Mouse (Mus musculus): ENCODE measurements around the gene Tspan7.

Gene Tspan7

GRCm38 (mm10) chrX:10484872-10485569 is at the start of gene Tspan7:
TSS of gene Tspan7 (plus strand) at chrX:10485158.
- no peak for DNase-seq (ENCODE audit: extremely low read depth, insufficient read length, low spot score)

DNA sequence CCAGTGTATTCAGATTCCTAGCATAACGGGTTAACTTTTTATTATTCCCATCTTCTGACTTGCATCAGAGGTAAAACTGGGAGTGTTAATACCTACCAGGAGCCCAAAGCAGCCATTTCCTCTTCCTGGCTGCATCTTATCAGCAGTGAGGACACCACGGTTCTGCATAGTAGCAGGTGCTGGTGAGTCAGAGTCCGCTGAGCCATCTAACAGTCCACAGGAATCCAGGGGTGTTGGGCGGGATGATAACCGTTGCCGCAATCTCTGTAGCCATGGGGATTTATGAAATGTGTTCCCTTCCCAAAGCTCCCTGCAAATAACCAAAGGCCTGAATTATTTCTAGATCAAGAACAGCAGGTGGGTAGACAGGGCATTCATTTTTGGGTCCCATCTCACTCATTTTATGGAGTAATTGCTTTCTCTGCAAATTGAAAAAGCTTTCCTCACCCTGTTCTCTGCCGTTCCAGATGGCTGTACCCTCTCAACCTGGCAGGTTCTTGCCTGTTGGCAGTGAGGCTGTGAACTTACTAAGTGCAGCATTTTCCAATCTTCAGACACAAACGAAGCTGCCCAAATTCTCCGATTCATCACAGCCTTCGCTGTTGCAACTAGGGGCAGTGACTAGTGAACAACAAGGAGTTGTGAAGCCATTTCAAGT is 35.5 kb upstream of the Tspan7 start:
- DNase-seq (ENCODE audit: extremely low read depth, insufficient read length, low spot score) = no peak

GRCm38 (mm10) chrX:10450143-10451060 is 34.6 kb upstream of the Tspan7 start:
- no peak for DNase-seq (ENCODE audit: extremely low read depth, insufficient read length, low spot score)

DNA sequence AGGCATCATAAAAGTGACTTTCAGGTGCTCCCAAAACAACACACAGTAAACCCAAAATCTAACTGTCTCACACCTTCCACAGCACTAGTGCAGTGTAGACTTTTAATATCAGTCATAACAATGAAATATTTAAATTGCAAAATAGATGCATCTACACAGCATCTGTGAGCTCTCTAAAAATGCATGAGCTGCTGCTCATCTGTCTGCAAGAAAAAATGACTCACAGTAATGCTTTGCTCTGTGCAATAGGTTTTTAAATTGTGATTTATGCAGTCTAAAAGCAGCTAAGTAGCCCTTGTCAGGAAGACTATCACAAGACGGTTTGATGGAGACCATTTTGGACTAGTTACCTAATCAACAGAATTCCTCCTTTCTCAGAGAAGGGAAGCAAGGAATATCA is 31.2 kb upstream of the Tspan7 start:
- no peak for DNase-seq (ENCODE audit: extremely low read depth, insufficient read length, low spot score)

GRCm38 (mm10) chrX:10457256-10457655 is 27.7 kb upstream of the Tspan7 start:
- DNase-seq (ENCODE audit: extremely low read depth, insufficient read length, low spot score) = no peak

DNA sequence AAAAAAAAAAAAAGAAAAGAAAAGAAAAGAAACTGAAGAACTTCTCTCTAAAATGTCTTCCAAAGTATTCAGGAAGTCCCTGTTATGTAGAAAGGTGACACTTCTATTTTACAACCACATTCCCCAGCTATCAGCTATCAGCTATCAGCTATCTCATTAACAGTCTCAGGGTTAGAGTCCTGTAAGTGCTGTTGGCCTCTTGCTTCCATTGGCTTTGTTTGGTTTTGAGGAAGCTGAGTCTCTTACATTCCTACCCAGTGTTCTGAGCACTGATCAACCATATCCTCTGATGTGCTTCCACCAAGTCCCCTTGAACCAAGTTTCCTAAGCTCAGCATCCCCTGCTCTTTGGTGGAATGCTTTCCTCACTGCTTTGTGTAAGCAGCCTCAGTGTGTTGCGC is 7.9 kb upstream of the Tspan7 start:
- DNase-seq (ENCODE audit: extremely low read depth, insufficient read length, low spot score) = no peak

DNA sequence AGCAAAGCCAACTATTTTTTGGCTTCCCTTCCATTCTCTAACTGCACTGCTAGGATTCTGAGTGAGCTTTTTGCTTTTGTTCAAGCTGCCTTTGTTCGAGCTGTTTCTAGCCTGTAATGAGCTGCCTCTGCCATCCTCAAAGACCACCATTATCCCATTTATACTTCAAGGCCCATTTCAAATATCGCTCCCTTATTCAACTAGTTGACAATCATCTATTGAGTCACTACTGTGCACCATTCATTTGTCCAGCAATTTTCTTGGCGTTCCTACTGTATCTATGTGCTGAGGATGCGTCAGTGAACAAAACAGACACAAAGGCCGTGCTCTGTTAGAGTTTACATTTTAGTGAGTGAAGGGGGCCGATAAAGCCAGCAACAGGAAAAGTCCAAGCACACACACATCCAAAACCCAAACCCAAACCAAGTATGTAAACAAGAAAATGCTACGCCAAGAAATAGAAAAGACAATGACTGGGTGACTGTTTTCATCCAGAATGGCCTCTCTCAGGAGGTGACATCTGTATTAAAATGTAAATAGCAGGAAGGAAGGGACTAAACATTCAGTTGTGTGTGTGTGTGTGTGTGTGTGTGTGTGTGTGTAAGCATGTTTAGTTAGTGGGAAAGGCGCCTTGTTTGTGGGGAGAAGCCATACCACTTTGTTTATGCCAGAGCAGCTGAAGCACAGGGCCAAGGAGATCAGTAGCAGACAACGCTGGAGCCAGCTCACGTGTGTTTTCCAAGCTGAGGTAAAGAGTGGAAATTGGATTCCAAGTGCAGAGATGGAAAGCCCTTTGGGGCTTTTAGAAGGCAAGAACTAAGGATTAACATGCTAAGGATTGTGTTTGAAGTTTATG is 5.7 kb upstream of the Tspan7 start:
- DNase-seq (ENCODE audit: extremely low read depth, insufficient read length, low spot score) = no peak

DNA sequence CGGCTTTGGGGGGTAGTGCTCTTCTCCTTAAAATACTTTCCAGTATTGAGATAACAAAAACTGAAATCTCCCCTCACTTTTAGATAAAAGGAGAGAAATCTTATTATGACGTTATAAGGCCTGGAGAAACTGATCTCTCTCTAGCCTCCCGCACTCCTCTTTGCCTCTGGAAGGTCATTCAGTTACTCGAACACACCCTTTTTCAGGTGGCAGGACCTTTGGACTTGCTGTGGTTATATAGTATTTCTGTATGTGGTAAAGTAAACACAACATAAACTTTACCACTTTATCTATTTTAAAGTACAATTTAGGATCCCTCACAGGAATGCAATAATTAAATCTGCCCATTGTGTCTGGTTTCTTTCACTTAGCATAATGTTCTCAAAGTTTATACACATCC is 5.0 kb upstream of the Tspan7 start:
- DNase-seq (ENCODE audit: extremely low read depth, insufficient read length, low spot score) = no peak

DNA sequence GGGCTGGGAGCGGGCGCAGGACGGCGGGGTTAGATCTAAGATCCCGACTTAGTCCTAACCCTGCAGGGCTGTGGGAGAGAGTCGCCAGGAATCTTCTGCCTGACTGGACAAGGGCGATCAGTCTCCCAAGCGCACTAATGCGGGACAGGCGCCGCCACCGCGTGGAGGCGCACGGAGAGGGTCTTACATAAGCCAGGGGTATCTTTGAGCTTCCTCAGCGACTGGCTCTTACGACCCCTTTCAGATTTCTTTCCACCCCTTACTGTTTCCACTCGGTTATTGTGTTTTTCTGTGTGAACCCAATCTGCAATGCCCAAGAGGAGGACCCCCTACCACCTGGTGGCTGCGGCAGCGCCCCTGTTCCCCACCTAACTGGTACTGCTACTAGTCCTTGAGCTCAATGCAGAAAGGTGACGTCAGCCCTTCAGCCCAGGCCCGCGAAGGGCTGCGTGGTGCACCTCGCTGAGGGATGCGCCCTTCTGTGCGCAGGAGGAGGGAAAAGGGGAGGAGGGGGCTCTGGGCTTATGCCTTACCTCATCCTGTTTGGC is 780 bp downstream of the Tspan7 start:
- DNase-seq (ENCODE audit: extremely low read depth, insufficient read length, low spot score) = no peak

DNA sequence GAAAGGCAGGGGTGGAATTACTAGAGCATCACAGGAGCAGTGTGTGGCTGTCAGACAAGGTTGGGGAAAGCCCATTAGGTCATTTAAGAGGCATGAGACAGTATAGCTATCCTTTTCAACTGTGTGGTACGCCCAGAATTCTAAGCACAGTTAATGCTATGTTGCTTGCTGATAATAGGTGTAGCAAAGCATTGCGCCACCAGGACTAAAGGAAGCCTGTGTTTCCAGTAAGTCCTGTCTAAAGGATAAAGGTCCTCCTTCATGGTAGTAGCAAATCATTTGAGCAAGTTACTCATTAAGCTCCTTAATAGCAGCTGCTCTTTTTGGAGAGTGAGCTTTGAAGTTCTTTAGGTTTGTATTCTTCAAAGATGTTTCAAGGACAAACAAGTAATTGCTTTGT is 13.6 kb downstream of the Tspan7 start:
- DNase-seq (ENCODE audit: extremely low read depth, insufficient read length, low spot score) = no peak

DNA sequence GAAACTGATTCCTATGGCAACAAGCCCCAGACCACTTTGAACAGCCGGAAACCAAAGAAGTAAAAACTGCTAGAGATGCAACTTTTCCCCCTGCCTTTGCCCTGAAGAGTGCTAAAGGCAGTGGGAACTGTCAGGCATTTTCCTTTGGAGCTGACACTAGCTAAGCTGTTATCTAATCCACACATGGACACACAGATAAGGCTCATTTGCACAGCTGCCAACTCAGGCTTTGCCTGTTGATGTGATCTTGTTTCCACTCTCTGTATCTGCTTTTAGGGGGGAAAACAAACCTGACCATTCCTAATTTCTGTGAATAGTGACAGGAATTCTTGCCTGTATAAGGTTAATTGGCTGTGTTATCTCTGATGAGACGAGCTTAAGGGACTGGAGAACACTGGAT is 17.7 kb downstream of the Tspan7 start:
- no peak for DNase-seq (ENCODE audit: extremely low read depth, insufficient read length, low spot score)

DNA sequence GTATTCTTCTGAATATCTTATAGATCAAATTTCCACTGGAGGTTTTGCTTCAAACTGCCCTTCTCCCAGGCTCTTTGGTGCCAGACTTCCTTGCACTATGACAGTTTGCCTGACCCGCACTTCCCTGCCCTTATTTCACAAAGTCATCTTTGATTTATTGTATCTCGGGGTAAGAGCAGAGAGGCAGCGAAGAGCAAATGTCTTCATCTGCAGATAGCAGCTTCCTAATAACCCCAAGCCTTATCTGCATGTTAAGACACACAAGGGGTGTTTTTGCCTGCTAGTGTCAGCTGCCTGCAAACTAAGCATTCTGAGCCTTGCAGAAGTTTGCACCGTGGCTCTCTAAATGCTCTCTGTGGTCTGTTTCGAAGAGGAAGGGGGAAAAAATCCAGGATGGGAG is 29.5 kb downstream of the Tspan7 start:
- no peak for DNase-seq (ENCODE audit: extremely low read depth, insufficient read length, low spot score)

DNA sequence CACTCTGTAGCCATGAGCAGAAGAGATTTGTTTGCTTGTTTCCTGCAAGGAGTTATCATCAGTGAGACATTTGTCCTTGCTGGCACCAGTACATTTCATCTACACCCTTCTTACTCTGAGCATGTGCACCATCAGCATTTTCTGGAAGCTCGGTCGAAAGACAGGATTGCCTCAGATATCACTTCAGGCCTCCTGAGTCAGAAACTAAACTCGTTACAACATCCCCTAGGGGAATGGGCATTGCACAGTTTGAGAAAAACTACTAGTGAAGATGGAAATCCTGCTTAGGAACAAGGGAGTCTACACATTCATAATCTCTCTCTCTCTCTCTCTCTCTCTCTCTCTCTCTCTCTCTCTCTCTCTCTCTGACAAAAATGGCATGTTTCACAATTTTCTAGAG is 30.0 kb downstream of the Tspan7 start:
- DNase-seq (ENCODE audit: extremely low read depth, insufficient read length, low spot score) = no peak

DNA sequence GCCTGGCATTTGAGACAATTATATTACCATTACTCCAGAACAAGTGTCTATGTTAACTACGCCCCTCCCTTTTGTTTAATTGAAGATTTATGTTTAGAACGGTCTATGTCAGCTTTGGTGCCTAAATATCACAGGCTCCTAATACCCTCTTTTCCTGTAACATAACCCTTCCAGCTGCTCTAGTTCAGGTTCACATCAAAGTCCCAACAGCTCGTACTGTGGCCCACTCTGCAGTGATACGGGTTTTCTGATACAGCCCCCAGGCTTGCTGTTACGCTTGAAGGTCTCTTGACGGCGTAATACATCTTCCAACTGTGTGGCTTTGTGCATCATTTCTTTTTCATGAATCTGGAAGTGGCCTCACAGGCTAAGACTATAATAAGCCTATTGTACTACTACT is 31.5 kb downstream of the Tspan7 start:
- no peak for DNase-seq (ENCODE audit: extremely low read depth, insufficient read length, low spot score)

DNA sequence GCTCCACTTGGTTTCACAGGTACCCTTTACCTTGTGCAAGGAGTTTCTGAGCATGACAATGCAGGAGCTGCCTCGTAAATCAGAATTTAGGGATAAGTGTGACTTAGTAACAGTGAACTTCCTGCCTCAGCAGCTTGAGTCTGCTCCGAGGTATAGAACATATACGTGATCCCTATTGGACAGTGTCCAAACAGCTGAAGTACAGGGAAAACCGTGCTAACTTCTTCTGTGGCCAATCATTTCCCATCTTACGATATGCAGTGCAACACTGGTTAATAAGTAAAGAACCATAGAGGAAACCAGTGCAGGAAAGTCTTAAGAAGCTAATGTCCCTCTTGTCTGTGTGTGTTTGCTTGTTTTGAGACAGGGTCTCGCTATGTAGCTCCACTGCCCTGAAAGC is 32.0 kb downstream of the Tspan7 start:
- no peak for DNase-seq (ENCODE audit: extremely low read depth, insufficient read length, low spot score)

DNA sequence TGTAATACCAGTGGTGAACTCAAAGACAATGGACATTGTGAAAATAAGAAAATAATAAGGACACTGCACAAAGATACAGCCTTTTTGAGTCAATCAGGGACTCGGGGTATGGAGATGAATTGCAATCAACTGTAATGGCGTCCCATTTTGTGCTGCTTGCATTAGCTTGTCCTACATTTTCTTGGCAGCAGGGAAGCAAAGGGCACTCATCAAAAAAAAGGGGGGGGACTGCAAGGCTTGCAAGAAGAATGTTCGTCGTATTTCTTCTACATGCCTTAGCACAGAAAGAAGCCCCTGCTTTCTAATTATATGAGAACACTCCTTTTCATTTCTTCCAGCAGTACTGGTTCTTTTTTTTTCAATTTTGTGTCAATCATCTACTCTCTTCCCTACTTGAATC is 32.8 kb downstream of the Tspan7 start:
- no peak for DNase-seq (ENCODE audit: extremely low read depth, insufficient read length, low spot score)

GRCm38 (mm10) chrX:10518510-10518909 is 33.6 kb downstream of the Tspan7 start:
- DNase-seq (ENCODE audit: extremely low read depth, insufficient read length, low spot score) = no peak

- no peak for DNase-seq (ENCODE audit: extremely low read depth, insufficient read length, low spot score)
These were observed 50.5 kb downstream of the Tspan7 start for GRCm38 (mm10) chrX:10535450-10535849.

- DNase-seq (ENCODE audit: extremely low read depth, insufficient read length, low spot score) = no peak
These were observed 54.1 kb downstream of the Tspan7 start for GRCm38 (mm10) chrX:10539009-10539408.

DNA sequence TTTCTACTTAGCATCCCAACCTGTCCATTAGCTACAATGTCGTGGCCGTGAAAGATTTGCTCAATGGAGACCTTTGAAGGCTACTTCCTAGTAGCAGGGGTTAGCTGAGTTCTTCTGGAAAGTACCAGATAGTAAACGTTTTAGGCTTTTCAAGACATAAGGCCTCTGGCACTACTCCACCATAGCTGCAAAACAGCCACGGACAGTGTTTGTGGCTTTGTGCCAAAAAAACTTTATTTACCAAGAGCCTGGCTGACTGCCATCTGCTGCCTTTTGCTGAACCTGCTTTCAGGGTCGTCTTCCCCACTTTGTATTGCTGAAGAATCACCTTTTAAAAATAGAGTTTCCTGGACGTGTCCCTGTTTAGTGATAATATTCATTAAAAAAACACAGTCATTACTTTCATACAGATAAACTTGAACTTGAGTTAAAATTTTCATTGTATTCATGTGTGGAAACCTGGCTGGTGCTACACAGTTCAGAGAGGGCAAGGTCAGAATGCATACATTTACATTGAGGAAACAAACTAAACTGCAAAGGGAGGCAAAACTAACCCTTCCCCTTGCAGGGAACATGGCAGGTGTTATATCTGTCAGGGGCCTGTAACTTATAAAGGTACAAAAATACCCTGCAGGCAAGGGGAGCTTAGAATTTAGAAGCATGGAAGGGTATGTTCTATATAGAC is 54.7 kb downstream of the Tspan7 start:
- DNase-seq (ENCODE audit: extremely low read depth, insufficient read length, low spot score) = no peak
